Mouse (Mus musculus) CH12.LX (cell line): Measurements from ENCODE around the gene Impg1. TPM values are rescaled to one million over a fixed set of nuclear protein-coding genes. Genes with fewer than 3 reads are reported as not detected.
A peak's percentile ranks its signal among the peaks of the same experiment; 100 is the strongest.

ENCODE experiments used
- DNase-seq: peaks from one replicate; pipeline ENCODE4 v3.0.0-alpha.2; 2013; ENCODE audit errors: extremely low read depth
- H3K27ac ChIP-seq: 2 replicates; pipeline ENCODE4 v1.5.1; 2012; ENCODE audit warnings: low read depth, mild to moderate bottlenecking, control low read depth, moderate library complexity; ENCODE audit not compliant: insufficient read depth
- H3K27me3 ChIP-seq: replicated peaks from 2 replicates; pipeline ENCODE3; 2012; ENCODE audit warnings: inconsistent platforms
- H3K36me3 ChIP-seq, 2 experiments: replicated peaks in 1 of 2; 2 replicates each; pipeline versions ENCODE3 to v1.6.1; 2012; ENCODE audit warnings: inconsistent platforms in 1 of 2, low read length in 1 of 2, mild to moderate bottlenecking in 1 of 2, mixed read lengths in 1 of 2, moderate library complexity in 1 of 2; ENCODE audit not compliant: control insufficient read depth in 1 of 2, insufficient read depth in 1 of 2
- H3K4me1 ChIP-seq, 2 experiments: 2 replicates each; pipeline ENCODE4 v1.6.1; 2012; ENCODE audit warnings: inconsistent platforms in 1 of 2, moderate library complexity in 1 of 2; ENCODE audit not compliant: insufficient read depth in 2 of 2, control insufficient read depth in 1 of 2
- H3K4me2 ChIP-seq: 2 replicates; pipeline ENCODE4 v1.6.1; 2012; ENCODE audit warnings: low read depth, mild to moderate bottlenecking, control low read depth; ENCODE audit not compliant: poor library complexity, insufficient read depth, severe bottlenecking
- H3K4me3 ChIP-seq, 3 experiments: fragments of 150-350 bp in 1 of 3; sonication (generic) in 1 of 3; replicated peaks in 1 of 3; 2 replicates each; pipeline versions ENCODE3 to v1.5.1; 2011 to 2012; ENCODE audit warnings: low read depth in 2 of 3, low read length in 2 of 3, mild to moderate bottlenecking in 2 of 3, moderate library complexity in 2 of 3, control low read depth in 1 of 3, improper control_type of control experiment in 1 of 3, inconsistent platforms in 1 of 3, mixed read lengths in 1 of 3; ENCODE audit not compliant: poor library complexity in 1 of 3
- H3K79me2 ChIP-seq: replicated peaks from 2 replicates; pipeline ENCODE4 v1.6.1; 2012; ENCODE audit warnings: mild to moderate bottlenecking, moderate library complexity; ENCODE audit not compliant: control insufficient read depth, poor library complexity, insufficient read depth, severe bottlenecking; ENCODE audit errors: extremely low read depth
- H3K9ac ChIP-seq: 2 replicates; pipeline ENCODE4 v1.6.1; 2012; ENCODE audit warnings: low read depth, mild to moderate bottlenecking, control low read depth, moderate library complexity; ENCODE audit not compliant: insufficient read depth
- H3K9me3 ChIP-seq: replicated peaks from 2 replicates; pipeline ENCODE3; 2012; ENCODE audit warnings: low read length, inconsistent platforms, mixed read lengths
- CHD1 ChIP-seq: IDR thresholded peaks from 2 replicates; pipeline ENCODE4 v1.6.1; 2012; ENCODE audit warnings: low read depth, low read length, improper control_type of control experiment, inconsistent platforms
- CHD2 ChIP-seq: IDR thresholded peaks from 2 replicates; pipeline ENCODE4 v1.6.1; 2011; ENCODE audit warnings: low read length, improper control_type of control experiment
- HCFC1 ChIP-seq: IDR thresholded peaks from 2 replicates; pipeline ENCODE4 v1.6.1; 2012; ENCODE audit warnings: low read depth, mild to moderate bottlenecking, inconsistent platforms, low read length, improper control_type of control experiment
- JUND ChIP-seq: conservative IDR thresholded peaks from 2 replicates; pipeline ENCODE4 v1.6.1; 2011; ENCODE audit warnings: low read depth, low read length, improper control_type of control experiment
- KAT2A ChIP-seq: IDR thresholded peaks from 2 replicates; pipeline ENCODE4 v1.6.1; 2012; ENCODE audit warnings: low read length, improper control_type of control experiment, inconsistent platforms; ENCODE audit not compliant: insufficient replicate concordance
- MAFK ChIP-seq: IDR thresholded peaks from 2 replicates; pipeline ENCODE4 v1.6.1; 2011; ENCODE audit warnings: low read length, improper control_type of control experiment; ENCODE audit not compliant: insufficient replicate concordance
- MAX ChIP-seq: IDR thresholded peaks from 2 replicates; pipeline ENCODE4 v1.6.1; 2011; ENCODE audit warnings: low read length, improper control_type of control experiment
- MAZ ChIP-seq: IDR thresholded peaks from 2 replicates; pipeline ENCODE4 v1.6.1; 2012; ENCODE audit warnings: low read depth, mild to moderate bottlenecking, inconsistent platforms, low read length, improper control_type of control experiment, moderate library complexity
- MXI1 ChIP-seq: IDR thresholded peaks from 2 replicates; pipeline ENCODE4 v1.6.1; 2011; ENCODE audit warnings: mild to moderate bottlenecking, low read depth, low read length, improper control_type of control experiment
- MYC ChIP-seq: IDR thresholded peaks from 2 replicates; pipeline ENCODE4 v1.6.1; 2011; ENCODE audit warnings: low read depth, mild to moderate bottlenecking, improper control_type of control experiment, low read length
- NELFE ChIP-seq: IDR thresholded peaks from 2 replicates; pipeline ENCODE4 v1.6.1; 2011; ENCODE audit warnings: low read depth, low read length, improper control_type of control experiment
- NRF1 ChIP-seq: IDR thresholded peaks from 2 replicates; pipeline ENCODE4 v1.6.1; 2014; ENCODE audit warnings: low read depth, mild to moderate bottlenecking, inconsistent platforms, low read length, improper control_type of control experiment, moderate library complexity
- POLR2AphosphoS2 ChIP-seq: IDR thresholded peaks from 2 replicates; pipeline ENCODE4 v1.6.1; 2011; ENCODE audit warnings: low read depth, low read length, improper control_type of control experiment
- RAD21 ChIP-seq: IDR thresholded peaks from 2 replicates; pipeline ENCODE4 v1.6.1; 2011; ENCODE audit warnings: low read depth, mild to moderate bottlenecking, low read length, improper control_type of control experiment, moderate library complexity
- SIN3A ChIP-seq: IDR thresholded peaks from 2 replicates; pipeline ENCODE4 v1.6.1; 2012; ENCODE audit warnings: low read length, improper control_type of control experiment, inconsistent platforms
- TBP ChIP-seq: conservative IDR thresholded peaks from 2 replicates; pipeline ENCODE4 v1.6.1; 2011; ENCODE audit warnings: low read depth, low read length, improper control_type of control experiment
- TCF12 ChIP-seq: IDR thresholded peaks from 2 replicates; pipeline ENCODE4 v1.6.1; 2014; ENCODE audit warnings: low read depth, mild to moderate bottlenecking, inconsistent platforms, low read length, improper control_type of control experiment
- USF2 ChIP-seq: conservative IDR thresholded peaks from 2 replicates; pipeline ENCODE4 v1.6.1; 2011; ENCODE audit warnings: low read depth, low read length, improper control_type of control experiment
- ZC3H11A ChIP-seq: IDR thresholded peaks from 2 replicates; pipeline ENCODE4 v1.6.1; 2012; ENCODE audit warnings: low read depth, mild to moderate bottlenecking, inconsistent platforms, low read length, improper control_type of control experiment
- ZKSCAN1 ChIP-seq: IDR thresholded peaks from 2 replicates; pipeline ENCODE4 v1.6.1; 2012; ENCODE audit warnings: low read depth, inconsistent platforms, low read length, improper control_type of control experiment, borderline replicate concordance
- ZMIZ1 ChIP-seq: IDR thresholded peaks from 2 replicates; pipeline ENCODE4 v1.6.1; 2012; ENCODE audit warnings: low read depth, mild to moderate bottlenecking, inconsistent platforms, low read length, improper control_type of control experiment
- ZNF384 ChIP-seq: IDR thresholded peaks from 2 replicates; pipeline ENCODE4 v1.6.1; 2012; ENCODE audit warnings: low read depth, low read length, improper control_type of control experiment, inconsistent platforms
- dilution Hi-C: fragments of 300-500 bp; cut with MboI; formaldehyde crosslinking; loops from 2 replicates; pipeline ENCODE4 v1.14.3; 2020; ENCODE audit warnings: low sequenced_read_pairs; ENCODE audit not compliant: extremely low pct_unique_long_range_greater_than_20kb, extremely low pct_ligation_motif_present
- in situ Hi-C: fragments of 300-500 bp; cut with MboI; formaldehyde crosslinking; loops from 3 replicates; pipeline ENCODE4 v1.14.3; 2019; ENCODE audit warnings: low sequenced_read_pairs, low pct_ligation_motif_present, low pct_unique_long_range_greater_than_20kb, mixed read lengths
- polyA plus RNA-seq: library from polyadenylated mRNA; unstranded; fragments of >175 nt; gene quantifications from 2 replicates; pipeline ENCODE4 v1.2.1, GENCODE M21; 2012; ENCODE audit warnings: low read depth; ENCODE audit not compliant: insufficient read length
- total RNA-seq, 2 experiments: library from RNA; depleted of rRNA; stranded (reverse); fragments of 300-350 nt in 1 of 2; fragments of >200 nt in 1 of 2; gene quantifications; 2 replicates each; pipeline ENCODE4 v1.2.3; 2012 to 2014

The Impg1 gene
- total and polyA plus RNA-seq, 3 experiments = 0.13 to 0.90 (median 0.42) TPM

DNA sequence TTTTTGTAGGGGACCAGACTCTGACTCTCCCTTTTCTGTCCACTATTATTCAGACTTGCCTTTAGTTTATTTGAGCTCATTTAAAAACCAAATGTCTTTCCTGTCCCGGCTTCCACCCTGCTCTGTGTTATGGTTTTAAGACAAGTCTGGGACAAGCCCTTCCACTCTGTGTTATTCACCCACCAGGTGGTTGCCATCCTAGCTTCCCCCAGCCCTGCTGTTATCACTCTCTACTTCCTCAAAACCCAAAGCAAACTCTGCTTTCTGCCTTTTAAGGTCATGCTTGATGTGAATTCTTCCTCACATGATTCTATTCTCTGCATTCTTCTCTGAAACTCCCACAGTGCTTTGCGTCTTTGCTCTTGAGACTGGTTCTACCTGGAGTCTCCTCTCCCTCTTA is 96.6 kb downstream of the Impg1 start (continued):
- TF ChIP-seq RAD21 = no peak; the same call in none of the 2 replicates
- peak; percentile 15; the same call in 1 of the 2 replicates for TF ChIP-seq CHD2
- no peak for TF ChIP-seq KAT2A
- TF ChIP-seq CHD1 = 0 out of 2 replicates have a peak, but pooled peaks have one; percentile 41
- TF ChIP-seq POLR2AphosphoS2 = no peak
- TF ChIP-seq NELFE = no peak

DNA sequence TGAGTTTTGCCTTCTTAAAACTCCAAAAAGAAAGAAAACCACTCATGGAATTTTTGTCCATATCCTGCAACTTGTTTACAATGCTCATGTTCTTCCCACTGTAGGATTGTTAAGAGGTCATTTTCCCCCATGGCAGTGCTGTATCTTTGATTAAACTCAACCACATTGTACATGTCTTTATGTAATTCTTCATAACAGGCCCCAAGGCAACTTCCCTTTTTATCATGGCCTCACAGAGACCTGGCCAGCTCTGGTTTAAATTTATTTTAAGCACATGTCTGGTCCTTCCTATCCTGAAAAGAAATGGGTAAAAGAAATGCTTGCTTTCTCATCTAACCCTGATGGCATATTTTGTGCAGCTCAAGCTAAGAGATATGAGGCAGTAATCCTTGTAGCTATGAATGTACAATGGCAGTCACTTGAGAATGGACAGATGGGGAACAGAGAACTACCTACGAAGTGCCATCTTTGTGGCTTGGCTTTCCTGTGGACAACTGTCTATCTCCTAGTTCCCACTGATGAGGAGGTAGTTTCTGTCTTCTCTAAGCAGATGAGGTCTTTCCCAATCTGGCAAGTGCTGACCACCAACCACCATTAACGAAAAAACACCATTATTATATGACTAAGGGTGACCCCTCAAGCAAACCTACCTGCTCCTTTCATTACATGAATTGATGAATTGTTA is 97.6 kb downstream of the Impg1 start:
- no peak overlapping the region for H3K27ac ChIP-seq
- DNase-seq = no peak
- H3K4me2 ChIP-seq = no peak overlapping the region
- no peak overlapping the region for H3K4me3 ChIP-seq
- H3K27me3 ChIP-seq = no peaks in the 10 kb centered on the region
- in situ Hi-C loops (no loop called here), dilution Hi-C loops (no loop called here)
- no peak for TF ChIP-seq MYC
- TF ChIP-seq MXI1 = no peak
- TF ChIP-seq POLR2AphosphoS2 = no peak
- TF ChIP-seq TBP = no peak
- TF ChIP-seq MAZ = no peak
- no peak for TF ChIP-seq NRF1
- TF ChIP-seq ZC3H11A = no peak
- TF ChIP-seq MAX = no peak
- TF ChIP-seq KAT2A = no peak
- no peak for TF ChIP-seq HCFC1
- no peak for TF ChIP-seq ZNF384
- TF ChIP-seq CHD2 = no peak
- no peak for TF ChIP-seq ZKSCAN1
- no peak for TF ChIP-seq ZMIZ1
- no peak for TF ChIP-seq TCF12
- no peak for TF ChIP-seq JUND
- no peak for TF ChIP-seq SIN3A
- TF ChIP-seq USF2 = no peak
- TF ChIP-seq NELFE = no peak
- no peak for TF ChIP-seq MAFK
- no peaks in the 10 kb centered on the region for H3K9me3 ChIP-seq
- H3K4me1 ChIP-seq = peaks cover 22 to 69% of the 10 kb centered on the region in 2 experiments
- H3K36me3 ChIP-seq = no peaks in the 10 kb centered on the region
- H3K79me2 ChIP-seq = no peaks in the 10 kb centered on the region
- H3K9ac ChIP-seq = no peak overlapping the region
